Mouse (Mus musculus): ENCODE results near the gene Ttl. TPM values are rescaled to one million over a fixed set of nuclear protein-coding genes. Genes with fewer than 3 reads are reported as not detected.

Gene Ttl
- 0.81 TPM for polyA plus RNA-seq (2014; fragmentation: Illumina TruSeq; extraction: RNeasy Lipid Tissue Mini Kit (QIAGEN cat#74804); ENCODE audit: low read depth, low replicate concordance)

GRCm38 (mm10) chr2:129065437-129066282 lies at the start of gene Ttl:
Ttl (plus strand) TSS chr2:129065942.

GRCm38 (mm10) chr2:129047811-129048210 lies 17.9 kb upstream of the Ttl start, which contains the start of gene Vinac1:
Vinac1 (minus strand) TSS chr2:129048172.

GRCm38 (mm10) chr2:129100784-129101310 lies 35.1 kb downstream of the Ttl start, which contains the start of gene Polr1b:
Polr1b (plus strand) TSS chr2:129100995.

DNA sequence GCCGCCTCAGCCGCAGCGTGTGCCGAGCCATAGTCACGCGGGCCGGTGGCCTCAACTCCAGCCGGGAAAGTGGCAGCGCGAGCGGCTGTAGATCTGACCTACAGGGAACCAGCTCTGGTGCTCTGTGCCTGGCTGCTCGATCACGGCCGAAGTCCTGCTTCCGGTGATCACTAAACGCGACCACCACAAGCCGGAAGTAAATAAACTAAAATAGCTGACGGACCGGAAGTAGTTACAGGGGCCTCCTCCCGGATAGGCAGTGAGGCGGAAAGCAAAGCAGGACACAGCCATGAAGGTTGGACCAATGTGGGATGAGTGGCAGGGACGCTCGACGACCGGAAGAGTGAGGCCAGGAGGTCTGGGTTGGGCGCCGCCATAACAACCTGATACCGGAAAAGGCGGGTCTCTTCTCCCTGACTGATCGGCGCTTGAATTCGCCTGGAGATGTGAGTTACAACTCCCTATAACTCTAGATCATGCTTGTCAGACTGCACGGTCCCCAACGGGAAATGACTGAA lies 63.7 kb downstream of the Ttl start, which contains the start of gene Chchd5:
Gene Chchd5 (plus strand): TSS at position 289 of the 518 bp plus-strand sequence.

Other genes starting within 250 kb of the Ttl start
- gene Tmem87b, start 247.8 kb upstream of the Ttl start, polyA plus RNA-seq (2014; fragmentation: Illumina TruSeq; extraction: RNeasy Lipid Tissue Mini Kit (QIAGEN cat#74804); ENCODE audit: low read depth, low replicate concordance): 23.0 TPM
- gene Fbln7, start 203.0 kb upstream of the Ttl start, polyA plus RNA-seq (2014; fragmentation: Illumina TruSeq; extraction: RNeasy Lipid Tissue Mini Kit (QIAGEN cat#74804); ENCODE audit: low read depth, low replicate concordance): 0.22 TPM
- 18.5 TPM for gene Zc3h8, start 121.9 kb upstream of the Ttl start, polyA plus RNA-seq (2014; fragmentation: Illumina TruSeq; extraction: RNeasy Lipid Tissue Mini Kit (QIAGEN cat#74804); ENCODE audit: low read depth, low replicate concordance)
- 20.3 TPM for gene Zc3h6, start 98.5 kb upstream of the Ttl start, polyA plus RNA-seq (2014; fragmentation: Illumina TruSeq; extraction: RNeasy Lipid Tissue Mini Kit (QIAGEN cat#74804); ENCODE audit: low read depth, low replicate concordance)
- 28.1 TPM for gene Gm10762, start 98.2 kb upstream of the Ttl start, polyA plus RNA-seq (2014; fragmentation: Illumina TruSeq; extraction: RNeasy Lipid Tissue Mini Kit (QIAGEN cat#74804); ENCODE audit: low read depth, low replicate concordance)
- 0.29 TPM for gene Vinac1, start 17.8 kb upstream of the Ttl start, polyA plus RNA-seq (2014; fragmentation: Illumina TruSeq; extraction: RNeasy Lipid Tissue Mini Kit (QIAGEN cat#74804); ENCODE audit: low read depth, low replicate concordance)
- gene Polr1b, start 35.1 kb downstream of the Ttl start, polyA plus RNA-seq (2014; fragmentation: Illumina TruSeq; extraction: RNeasy Lipid Tissue Mini Kit (QIAGEN cat#74804); ENCODE audit: low read depth, low replicate concordance): 1.8 TPM
- gene Chchd5, start 63.8 kb downstream of the Ttl start, polyA plus RNA-seq (2014; fragmentation: Illumina TruSeq; extraction: RNeasy Lipid Tissue Mini Kit (QIAGEN cat#74804); ENCODE audit: low read depth, low replicate concordance): 5.3 TPM
- 20.5 TPM for gene Slc20a1, start 132.8 kb downstream of the Ttl start, polyA plus RNA-seq (2014; fragmentation: Illumina TruSeq; extraction: RNeasy Lipid Tissue Mini Kit (QIAGEN cat#74804); ENCODE audit: low read depth, low replicate concordance)
- gene Ckap2l, start 231.3 kb downstream of the Ttl start, polyA plus RNA-seq (2014; fragmentation: Illumina TruSeq; extraction: RNeasy Lipid Tissue Mini Kit (QIAGEN cat#74804); ENCODE audit: low read depth, low replicate concordance): 88.5 TPM
- gene Il1a, start 244.0 kb downstream of the Ttl start, polyA plus RNA-seq (2014; fragmentation: Illumina TruSeq; extraction: RNeasy Lipid Tissue Mini Kit (QIAGEN cat#74804); ENCODE audit: low read depth, low replicate concordance): 1.1 TPM